Mouse (Mus musculus): ENCODE data around the gene Nnmt.

Gene Nnmt

GRCm38 (mm10) chr9:48559482-48560139 is 45.3 kb downstream of the Nnmt start:
- DNase-seq (ENCODE audit: low spot score) = peak; percentile 25

- no peak for DNase-seq (ENCODE audit: low spot score)
These were observed 46.3 kb downstream of the Nnmt start for GRCm38 (mm10) chr9:48558637-48559036.

GRCm38 (mm10) chr9:48549056-48549455 is 55.9 kb downstream of the Nnmt start:
- DNase-seq (ENCODE audit: low spot score) = no peak

GRCm38 (mm10) chr9:48547233-48547632 is 57.7 kb downstream of the Nnmt start:
- DNase-seq (ENCODE audit: low spot score) = no peak

Data from urinary bladder, postnatal 25 days (tissue).